Mouse (Mus musculus): ENCODE measurements at regions not wholly inside any gene's neighbourhood (a gene's known extent, or its start where the extent isn't known, plus 50 kb on each side); places are given as distances from the start of the nearest gene placed in this dataset.
A peak's percentile ranks its signal among the peaks of the same experiment; 100 is the strongest.

DNA sequence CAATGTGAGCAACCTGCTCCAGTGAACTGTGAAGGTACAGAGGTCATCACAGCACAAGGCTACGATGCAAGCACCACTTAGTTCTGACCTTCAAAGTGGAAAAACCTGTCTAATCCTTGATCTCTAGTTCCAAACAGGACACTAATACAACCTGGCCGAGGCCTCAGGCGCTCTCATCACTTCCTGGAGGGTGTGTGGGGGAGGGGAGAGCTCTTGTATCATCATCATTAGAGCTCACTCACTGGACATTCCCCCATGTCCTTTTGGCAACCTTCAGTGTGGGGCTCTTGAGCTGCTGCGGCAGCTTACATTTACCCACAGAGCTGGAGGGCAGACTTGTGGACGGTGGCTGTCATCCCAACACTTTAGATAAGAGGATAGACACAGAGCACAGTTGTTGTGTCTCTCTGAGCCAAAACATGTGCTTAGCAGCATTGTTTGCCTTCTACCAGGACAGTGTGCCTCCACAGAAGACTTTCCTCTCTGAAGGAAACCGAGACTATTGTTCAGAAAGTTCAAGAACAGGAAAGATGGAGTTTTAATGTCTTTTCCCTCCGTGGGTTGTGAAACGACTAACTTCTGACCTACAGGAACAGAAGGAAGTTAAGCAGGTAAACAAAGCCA lies 115.2 kb upstream of the Mylip start:
- DNase-seq: peak; percentile 34
- intact Hi-C loops (cut with DNase I): loop anchor here (5.0 kb wide), 1 partner anchor 178 kb away; no protein-coding TSS in a partner anchor

DNA sequence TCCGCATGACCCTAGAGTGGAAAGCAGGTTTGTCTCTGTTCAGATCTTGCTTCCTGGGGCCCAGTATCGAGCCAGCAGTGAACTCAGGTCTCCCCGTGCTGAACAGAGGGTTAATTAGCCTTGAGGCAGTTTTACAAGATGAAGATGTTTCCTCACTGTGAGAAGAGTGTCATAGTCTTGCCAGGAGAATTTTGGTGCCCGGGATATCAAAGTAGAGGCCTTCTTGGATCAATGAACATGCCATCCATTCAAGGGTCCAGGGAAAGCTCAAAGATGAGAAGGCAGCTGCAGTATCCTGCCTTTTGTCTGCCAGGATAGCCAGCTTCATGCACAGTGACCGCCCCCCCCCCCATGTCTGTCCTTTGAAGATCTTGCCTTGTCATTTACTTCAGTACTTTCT lies 114.2 kb upstream of the Mylip start:
- intact Hi-C loops (cut with DNase I): loop anchor here (5.0 kb wide), 1 partner anchor 243 kb away; no protein-coding TSS in a partner anchor
- peak in 1 of 2 experiments; percentile 13 for DNase-seq

DNA sequence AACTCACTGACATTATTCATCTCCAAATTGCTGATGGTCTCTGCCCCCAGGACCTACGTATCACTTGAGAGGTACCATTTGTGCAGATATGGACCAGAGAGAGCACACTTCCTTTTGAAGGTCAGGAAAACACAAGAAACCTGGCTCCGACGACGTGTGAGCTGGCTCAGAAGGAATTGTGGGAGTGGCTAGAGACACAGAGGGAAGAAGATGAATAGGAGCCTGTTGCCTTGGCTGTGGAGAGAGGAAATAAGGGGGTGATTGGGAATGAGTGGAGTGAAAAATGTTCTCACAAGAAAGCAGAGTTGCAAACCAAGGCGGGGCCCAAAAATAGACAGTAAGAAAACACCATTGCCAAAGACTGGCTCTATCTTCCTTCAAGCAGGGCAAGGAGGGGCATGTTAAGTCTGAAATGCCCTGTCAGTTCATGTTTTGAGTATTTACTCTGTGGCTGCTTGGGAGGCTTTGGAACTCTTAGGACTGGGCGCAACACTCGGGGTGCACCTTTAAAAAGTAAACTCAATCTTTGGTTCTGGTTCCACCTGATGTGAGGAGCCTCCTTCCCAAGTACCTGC lies 111.6 kb upstream of the Mylip start:
- intact Hi-C loops (cut with DNase I): loop anchor here (2.0 to 5.0 kb wide), 2 partner anchors 111 to 246 kb away; partner anchors contain the start of gene Mylip
- peak in 1 of 2 experiments; percentile 34 for DNase-seq

DNA sequence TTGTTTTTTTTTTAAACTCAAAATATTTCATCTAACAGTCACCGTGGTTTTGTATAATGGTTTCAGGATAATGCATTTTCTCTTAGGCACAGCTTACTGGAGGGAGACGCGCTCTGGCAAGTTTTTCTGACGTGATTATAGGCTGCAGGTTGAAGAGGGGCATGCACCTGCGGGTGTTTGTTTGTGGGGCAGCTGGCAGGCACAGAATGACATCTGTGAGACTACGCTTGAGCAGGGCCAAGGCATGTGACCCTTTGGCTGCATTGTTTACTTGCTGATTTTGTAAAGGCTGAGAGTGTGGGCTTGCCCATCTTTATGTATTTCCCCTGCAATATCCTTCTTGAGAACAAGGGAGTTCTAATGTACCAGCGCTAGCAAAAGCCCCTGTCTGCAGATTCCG lies 108.4 kb upstream of the Mylip start:
- intact Hi-C loops (cut with DNase I): no loop called here

DNA sequence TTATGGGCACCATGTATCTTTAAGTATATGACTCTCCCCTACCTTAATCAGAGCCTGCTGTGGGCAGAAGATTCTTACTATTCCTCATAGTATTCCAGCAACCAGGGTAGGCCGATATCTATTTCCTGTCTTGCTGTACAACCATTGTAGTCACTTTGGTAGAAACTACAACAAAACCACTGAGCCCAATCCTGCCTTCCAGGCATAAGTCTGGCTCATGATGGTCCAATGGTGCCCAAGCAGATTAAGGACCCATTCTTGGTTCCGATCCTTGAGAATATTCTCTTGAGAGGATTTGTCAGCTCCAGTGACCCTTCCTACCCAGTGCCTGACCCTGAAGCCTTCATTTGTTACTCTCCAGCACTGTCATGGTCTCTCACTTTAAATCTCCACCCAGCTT lies 102.9 kb upstream of the Mylip start:
- no peak for DNase-seq
- intact Hi-C loops (cut with DNase I): no loop called here

More for the DNA sequence above, 108.4 kb upstream of the Mylip start:
- DNase-seq: no peak

DNA sequence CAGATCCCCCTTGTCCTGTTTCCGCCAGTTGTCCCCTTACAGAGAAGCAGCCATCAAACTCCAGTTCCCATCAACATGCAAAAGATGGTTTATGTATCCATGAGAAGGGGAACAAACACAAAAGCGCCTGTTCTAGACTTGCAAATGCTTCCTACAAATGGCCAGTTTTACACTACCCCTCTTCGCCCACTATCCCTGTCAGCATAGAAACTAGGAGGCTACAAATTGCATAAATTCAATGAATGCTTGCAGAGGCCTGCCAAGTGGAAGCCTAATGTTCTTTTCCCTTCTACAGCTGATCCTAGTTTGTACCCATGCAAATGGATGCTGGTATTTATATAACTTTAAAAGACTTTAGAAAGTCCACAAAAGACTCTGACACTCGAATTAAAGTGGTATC lies 102.3 kb upstream of the Mylip start:
- DNase-seq: no peak
- intact Hi-C loops (cut with DNase I): no loop called here

DNA sequence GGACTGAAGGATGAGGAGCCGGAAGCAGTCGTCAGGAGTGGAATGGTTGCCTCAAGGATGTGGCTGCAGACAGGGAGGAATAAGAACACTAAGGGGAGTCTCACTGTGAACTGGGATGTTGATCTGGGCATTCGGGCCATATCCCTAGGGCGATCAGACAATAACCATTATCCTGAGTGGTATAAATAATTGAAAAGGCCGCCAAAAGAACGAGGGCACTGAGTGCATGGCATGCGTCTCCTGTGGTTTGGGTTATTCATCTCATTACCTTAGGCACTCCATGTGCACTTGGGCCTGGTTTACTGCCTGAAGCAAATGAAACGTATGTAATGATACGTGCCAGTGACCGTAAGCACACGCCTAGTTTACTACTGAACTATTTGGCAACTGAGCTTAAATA lies 99.6 kb upstream of the Mylip start:
- intact Hi-C loops (cut with DNase I): no loop called here

DNA sequence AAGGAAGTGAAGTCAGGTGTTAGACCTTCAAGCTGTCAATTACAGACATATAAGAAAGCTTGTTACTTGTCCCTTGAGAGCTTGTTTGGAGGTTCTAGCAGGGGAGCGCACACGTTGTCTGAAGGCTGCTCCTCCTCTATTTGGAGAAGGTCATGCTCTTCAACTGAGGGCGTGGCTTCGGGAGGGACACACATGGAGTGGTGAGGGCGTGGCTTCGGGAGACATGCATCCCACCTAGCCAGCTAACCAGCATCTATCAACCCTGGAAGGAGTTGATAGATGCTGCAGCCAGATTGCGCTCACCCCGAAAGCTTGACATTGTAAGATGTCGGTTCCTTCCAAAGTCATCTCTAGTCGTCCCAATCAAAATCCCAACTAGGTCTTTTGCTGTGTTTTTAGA lies 94.9 kb upstream of the Mylip start:
- no peak for DNase-seq
- intact Hi-C loops (cut with DNase I): no loop called here

More for the DNA sequence above, 99.6 kb upstream of the Mylip start:
- no peak for DNase-seq

DNA sequence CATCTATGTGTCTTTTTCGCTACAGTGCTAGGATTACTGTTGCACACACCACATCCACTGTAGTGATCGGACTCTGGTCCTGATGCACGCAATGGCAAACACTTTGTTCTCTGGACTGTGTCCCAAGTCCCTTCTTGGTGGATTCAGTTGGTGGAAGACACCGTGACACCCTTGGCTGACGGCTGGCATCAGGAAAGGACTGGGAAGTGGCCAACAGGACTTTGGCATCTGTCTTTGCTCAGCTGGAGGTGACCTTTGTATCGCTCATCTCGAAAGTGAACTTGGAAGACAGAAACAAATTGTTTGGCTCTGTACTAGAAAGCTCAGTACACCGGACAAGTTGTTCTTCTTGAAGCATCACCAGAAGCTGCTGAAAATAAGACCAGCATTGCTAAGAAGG lies 88.9 kb upstream of the Mylip start:
- intact Hi-C loops (cut with DNase I): no loop called here
- DNase-seq: peak; percentile 11 to 13

DNA sequence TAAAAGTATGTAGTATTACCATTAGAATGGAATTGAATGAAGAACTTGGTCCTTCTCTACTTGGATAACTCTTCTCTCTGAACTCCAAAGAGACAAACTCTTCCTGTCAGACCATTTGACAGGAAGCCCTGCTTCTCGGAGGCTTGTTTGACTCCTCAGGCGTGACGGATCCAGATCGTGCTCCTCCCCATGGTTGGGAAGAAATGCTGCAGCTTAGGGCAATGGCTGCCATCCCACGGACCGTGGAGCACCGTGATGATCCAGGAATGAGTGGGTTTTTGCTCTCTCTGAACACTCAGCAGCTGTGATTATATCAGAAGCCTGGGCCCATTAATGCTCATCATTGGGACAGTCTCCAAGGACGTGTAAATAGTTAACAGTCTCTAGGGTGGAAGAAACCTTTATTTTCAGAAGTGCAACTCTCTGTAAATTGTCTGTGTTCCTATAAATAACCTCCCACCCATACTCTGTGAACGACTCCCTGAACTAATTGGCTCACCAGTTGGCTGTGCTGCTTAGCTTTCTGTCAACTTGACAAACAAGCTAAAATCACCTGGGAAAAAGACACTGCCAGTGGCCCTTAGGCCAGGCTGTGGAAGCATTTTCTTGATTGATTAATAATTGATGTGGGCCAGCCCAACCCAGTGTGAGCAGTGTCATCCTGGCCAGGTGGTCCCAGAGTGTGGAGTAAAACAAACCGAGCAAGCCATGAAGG lies 88.2 kb upstream of the Mylip start:
- intact Hi-C loops (cut with DNase I): no loop called here
- DNase-seq: no peak

DNA sequence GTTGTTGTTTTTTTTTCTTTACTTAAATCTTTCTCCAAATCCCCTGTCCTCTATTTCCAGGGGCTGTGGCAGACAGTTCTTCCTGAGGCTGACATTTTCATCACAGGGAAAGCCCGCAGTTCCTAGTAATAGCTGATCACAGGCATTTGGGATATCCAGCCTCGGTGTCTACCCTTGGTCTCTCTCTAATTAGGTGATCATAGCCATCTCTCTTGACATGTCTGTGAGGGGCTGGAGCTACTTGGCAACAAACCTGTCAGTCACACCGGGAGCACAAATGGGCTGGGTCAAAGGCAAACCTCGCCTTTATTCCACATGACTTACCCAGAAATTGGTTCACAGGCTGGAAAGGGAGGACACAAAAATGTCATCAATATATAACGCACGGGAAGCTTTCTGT lies 86.7 kb upstream of the Mylip start:
- intact Hi-C loops (cut with DNase I): no loop called here
- DNase-seq: no peak

DNA sequence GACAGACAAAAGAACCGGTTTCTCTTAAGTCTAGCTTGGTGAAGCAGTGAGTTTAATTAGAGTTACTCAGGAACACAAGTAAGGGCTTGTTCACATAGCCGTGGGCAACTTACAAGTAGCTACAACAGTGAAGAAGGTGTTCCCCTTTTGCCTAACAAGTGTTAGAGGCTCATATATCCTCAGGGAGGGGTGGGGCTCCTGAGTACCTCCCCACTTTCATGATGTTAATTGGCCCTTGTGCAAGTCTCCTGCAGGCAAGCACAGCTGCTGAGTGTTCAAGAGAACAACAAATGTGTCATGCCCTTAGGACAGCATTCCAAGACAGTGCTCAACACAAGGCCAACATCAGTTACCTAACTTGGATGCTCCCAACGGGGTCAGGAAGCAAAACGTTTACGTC lies 83.4 kb upstream of the Mylip start:
- DNase-seq: no peak
- intact Hi-C loops (cut with DNase I): no loop called here

DNA sequence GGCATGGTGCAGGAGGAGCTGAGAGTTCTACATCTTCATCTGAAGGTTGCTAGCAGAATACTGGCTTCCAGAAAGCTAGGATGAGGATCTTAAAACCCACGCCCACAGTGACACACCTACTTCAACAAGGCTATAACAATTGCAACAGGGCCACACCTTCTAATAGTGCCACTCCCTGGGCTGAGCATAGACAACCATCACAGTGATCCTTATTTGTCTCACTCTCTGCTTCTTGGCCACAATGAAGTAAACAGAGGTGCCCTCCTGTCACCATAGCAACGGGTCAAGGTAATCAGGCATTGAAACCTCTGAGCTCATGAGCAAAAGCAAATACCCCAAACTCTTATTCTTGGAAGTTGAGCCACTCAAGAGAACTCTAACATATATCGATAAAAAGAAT lies 82.3 kb upstream of the Mylip start:
- intact Hi-C loops (cut with DNase I): no loop called here
- no peak for DNase-seq

DNA sequence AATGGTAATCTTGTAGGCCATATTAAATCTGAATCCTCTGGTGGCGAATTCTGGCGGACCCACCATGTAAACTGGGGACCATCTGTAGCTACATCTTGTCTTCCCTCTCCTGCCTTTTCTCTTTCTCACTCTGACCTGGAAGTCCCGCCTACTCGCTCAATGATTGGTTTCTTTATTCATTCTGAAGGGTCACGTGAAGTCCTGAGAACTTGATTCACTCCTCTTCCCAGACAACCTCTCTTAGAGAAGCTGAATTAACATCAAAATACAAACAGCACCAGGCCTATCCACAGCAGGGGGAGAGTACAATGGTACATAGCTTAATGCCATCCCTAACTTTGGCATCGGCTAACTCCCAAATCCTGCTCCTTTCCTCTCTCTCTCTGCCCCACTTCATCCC lies 69.9 kb upstream of the Mylip start:
- no peak for DNase-seq
- intact Hi-C loops (cut with DNase I): no loop called here

DNA sequence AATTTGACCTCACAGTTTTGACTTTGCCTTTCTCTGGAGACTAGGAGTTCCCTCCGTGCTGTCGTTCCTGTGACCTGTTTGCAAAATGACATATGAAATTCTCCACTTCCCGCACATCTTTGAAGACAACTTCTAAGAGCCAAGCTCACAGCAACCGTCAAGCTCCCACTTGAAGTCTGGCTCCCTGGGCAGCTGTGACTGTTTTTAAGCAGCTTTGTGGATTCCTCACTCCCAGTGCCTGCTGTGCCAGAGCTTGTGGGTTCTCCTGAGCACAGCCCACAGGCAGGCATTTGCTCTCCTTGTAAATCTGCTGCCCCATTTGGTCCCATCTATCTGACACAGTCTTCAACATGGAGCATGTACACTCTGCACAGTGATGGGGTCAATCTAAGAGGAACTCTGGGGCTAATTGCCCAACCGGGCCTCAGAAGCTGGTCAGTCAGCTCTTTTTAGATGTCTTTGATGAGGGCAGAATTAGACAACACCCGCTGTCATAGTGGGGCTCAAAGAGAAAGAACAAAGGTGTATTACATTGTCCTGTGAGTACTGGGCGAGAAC lies 63.7 kb upstream of the Mylip start:
- no peak for DNase-seq
- intact Hi-C loops (cut with DNase I): no loop called here

DNA sequence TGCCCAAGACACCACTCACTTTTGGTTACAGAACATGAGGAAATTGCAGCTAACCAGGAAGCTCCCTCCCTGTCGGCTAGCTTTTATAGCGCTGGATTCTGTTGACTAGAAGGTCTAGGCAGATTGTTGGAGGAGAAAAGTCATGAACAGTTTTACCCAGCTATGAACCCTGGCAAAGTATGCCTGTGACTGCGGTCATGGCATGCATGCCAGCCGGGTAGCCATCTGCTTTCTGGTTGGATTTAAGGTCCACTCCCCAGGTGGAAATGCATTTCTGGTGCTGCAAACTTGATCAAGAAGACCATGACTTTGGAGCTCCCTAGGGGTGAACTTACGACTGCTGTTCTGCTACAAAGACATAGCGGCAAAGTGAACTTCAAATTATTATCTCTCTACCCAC lies 62.8 kb upstream of the Mylip start:
- no peak for DNase-seq
- intact Hi-C loops (cut with DNase I): no loop called here

DNA sequence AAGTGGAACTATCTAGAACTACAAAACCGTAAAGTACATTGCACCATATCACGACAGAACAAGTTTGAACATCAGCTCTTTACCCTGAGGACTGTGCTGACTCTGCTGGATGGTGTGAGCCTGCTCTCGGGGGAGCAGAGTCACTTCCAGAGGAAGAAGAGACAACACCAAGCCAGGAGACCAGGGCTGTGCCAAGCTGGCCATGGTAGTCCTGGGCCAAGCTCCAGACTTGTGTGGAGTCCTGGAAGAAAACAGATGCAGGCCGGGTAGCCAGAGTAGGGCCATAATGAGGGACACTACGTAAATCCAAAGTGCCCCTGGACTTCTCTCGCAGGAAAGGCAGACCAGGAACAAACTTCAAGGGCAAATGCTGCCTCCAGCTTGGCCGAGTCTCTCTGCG lies 59.0 kb upstream of the Mylip start:
- DNase-seq: no peak

DNA sequence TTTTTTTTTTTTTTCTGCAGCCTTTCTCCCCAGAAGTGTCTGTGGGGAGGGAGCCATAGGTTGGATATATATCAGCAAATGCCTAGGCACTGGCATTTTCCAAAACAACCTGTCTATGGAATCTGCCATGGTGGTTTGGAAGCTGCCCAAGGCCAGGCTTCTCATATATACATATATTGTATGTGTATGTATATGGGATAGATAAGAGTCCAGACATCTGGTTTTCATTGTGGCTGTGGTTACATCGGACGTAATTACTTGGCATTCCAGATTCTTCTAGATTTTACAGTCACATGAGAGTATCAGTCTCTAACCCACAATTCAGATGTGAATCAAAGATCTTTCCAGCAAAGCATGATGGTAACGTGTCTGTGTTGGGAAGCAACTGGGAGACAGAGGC lies 57.5 kb upstream of the Mylip start:
- DNase-seq: no peak
- intact Hi-C loops (cut with DNase I): no loop called here

More for the DNA sequence above, 59.0 kb upstream of the Mylip start:
- intact Hi-C loops (cut with DNase I): no loop called here

DNA sequence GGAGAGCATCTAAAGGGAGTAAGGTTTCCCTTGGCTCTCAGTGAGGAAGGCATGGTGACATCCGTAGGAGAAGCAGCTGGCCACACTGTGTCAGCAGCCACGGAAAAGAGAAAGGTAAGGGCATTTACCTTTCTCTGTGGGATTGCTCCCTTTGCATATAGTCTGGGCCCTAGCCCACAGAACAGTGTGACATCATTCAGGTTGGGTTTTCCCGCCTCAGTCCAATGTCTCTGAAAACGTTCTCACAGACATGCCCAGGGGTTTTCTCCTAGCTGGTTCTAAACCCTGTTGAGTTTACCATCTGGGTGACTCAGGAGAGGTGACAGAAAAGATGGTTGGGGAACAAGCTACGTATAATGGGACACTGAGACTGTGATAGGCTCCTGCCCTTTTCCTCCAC lies 55.9 kb upstream of the Mylip start:
- no peak for DNase-seq
- intact Hi-C loops (cut with DNase I): no loop called here
